Mouse (Mus musculus) kidney, adult 2 months (tissue): ENCODE results near the gene Ppp1r14b. TPM values are rescaled to one million over a fixed set of nuclear protein-coding genes. Genes with fewer than 3 reads are reported as not detected.

Experiments used
- DNase-seq: peaks from one replicate; pipeline ENCODE4 v3.0.0; 2021
- H3K27ac ChIP-seq: fragments of 200-500 bp; 2 replicates; pipeline ENCODE4 v1.5.1; 2012; ENCODE audit warnings: low read depth, low read length, control low read depth, inconsistent platforms; ENCODE audit not compliant: insufficient read depth
- H3K27me3 ChIP-seq: fragments of 200-500 bp; replicated peaks from 2 replicates; pipeline ENCODE4 v1.6.1; 2012; ENCODE audit warnings: mild to moderate bottlenecking, moderate library complexity, low read length, inconsistent platforms; ENCODE audit not compliant: control insufficient read depth, insufficient read depth
- H3K36me3 ChIP-seq: fragments of 200-500 bp; 2 replicates; pipeline ENCODE4 v1.6.1; 2012; ENCODE audit warnings: mild to moderate bottlenecking, moderate library complexity, low read length, inconsistent platforms; ENCODE audit not compliant: control insufficient read depth, insufficient read depth
- H3K4me1 ChIP-seq: fragments of 200-500 bp; 2 replicates; pipeline ENCODE4 v1.6.1; 2011; ENCODE audit warnings: low read length; ENCODE audit not compliant: control insufficient read depth, insufficient read depth
- H3K4me3 ChIP-seq: fragments of 200-500 bp; 2 replicates; pipeline ENCODE4 v1.5.1; 2011; ENCODE audit warnings: mild to moderate bottlenecking, low read depth, low read length, control low read depth; ENCODE audit not compliant: insufficient read depth
- CTCF ChIP-seq: fragments of 200-500 bp; conservative IDR thresholded peaks from 2 replicates; pipeline ENCODE4 v1.5.1; 2011; ENCODE audit warnings: low read depth, mild to moderate bottlenecking, control low read depth, low read length, moderate library complexity, mixed read lengths; ENCODE audit not compliant: insufficient read depth, insufficient read length
- POLR2A ChIP-seq: fragments of 200-500 bp; IDR thresholded peaks from one replicate; pipeline ENCODE4 v1.6.1; 2011; ENCODE audit warnings: low read depth, low read length, control low read depth
- WGBS: fragments of 180-500 bp; shearing (Covaris S2); methylation state at CpG from one replicate; pipeline ENCODE4 v1.1.7; 2018; 5-methylcytosine and 5-hydroxymethylcytosine counted together
- polyA plus RNA-seq: library from polyadenylated mRNA; depleted of rRNA; stranded (reverse); fragments of >200 nt; gene quantifications from 2 replicates; pipeline ENCODE4 v1.2.3, GENCODE M21; 2012

The Ppp1r14b gene
- polyA plus RNA-seq, 1 experiment: 55.3 TPM

- H3K36me3 ChIP-seq: no peaks in the 10 kb centered on the region
- TF ChIP-seq CTCF (no peak), POLR2A (no peak)
- no peaks in the 10 kb centered on the region for H3K27me3 ChIP-seq
- peak overlapping the region; percentile 93 for H3K27ac ChIP-seq
- peaks cover 14% of the 10 kb centered on the region; the same call in 1 of the 2 replicates for H3K4me1 ChIP-seq
- peak overlapping the region; percentile 91 for H3K4me3 ChIP-seq
- 27% methylated on average over 3 of the region's 3 CpGs for WGBS
- DNase-seq: peak; percentile 83
These were observed 22.1 kb upstream of the Ppp1r14b start for GRCm38 (mm10) chr19:6952712-6953037.

DNA sequence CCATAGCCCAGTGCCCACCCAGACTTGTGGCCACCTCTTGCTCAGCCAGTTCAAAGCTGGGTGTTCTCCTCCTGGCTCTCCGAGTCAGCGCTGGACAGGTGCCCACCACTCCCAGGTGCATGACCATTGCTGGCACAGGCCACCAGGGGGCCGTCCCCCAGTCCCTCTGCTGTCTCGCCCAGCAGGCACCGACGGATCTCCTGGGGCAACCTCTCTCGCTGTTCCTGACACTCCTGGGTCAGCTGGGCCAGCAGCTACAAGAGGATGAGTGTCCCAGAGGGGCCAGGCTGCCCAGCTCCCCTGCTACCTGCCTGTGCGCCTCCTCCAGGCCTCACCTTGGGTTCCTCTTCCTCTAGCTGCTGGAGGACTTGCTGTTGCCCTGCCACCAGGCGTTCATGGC lies 20.7 kb upstream of the Ppp1r14b start:
- TF ChIP-seq POLR2A (no peak), CTCF (peak; percentile 61)
- H3K36me3 ChIP-seq: no peaks in the 10 kb centered on the region
- H3K4me3 ChIP-seq: no peak overlapping the region
- WGBS: 26% methylated on average over 9 of the region's 9 CpGs
- H3K27ac ChIP-seq: no peak overlapping the region
- DNase-seq: peak; percentile 74
- peaks cover 14% of the 10 kb centered on the region; the same call in 1 of the 2 replicates for H3K4me1 ChIP-seq
- H3K27me3 ChIP-seq: no peaks in the 10 kb centered on the region

- DNase-seq: no peak
- no peaks in the 10 kb centered on the region for H3K27me3 ChIP-seq
- H3K4me3 ChIP-seq: no peak overlapping the region
- H3K36me3 ChIP-seq: no peaks in the 10 kb centered on the region
- TF ChIP-seq POLR2A: no peak
- TF ChIP-seq CTCF: no peak
- H3K4me1 ChIP-seq: peaks cover 10% of the 10 kb centered on the region; the same call in 1 of the 2 replicates
- WGBS: 88% methylated on average over 7 of the region's 7 CpGs
- no peak overlapping the region for H3K27ac ChIP-seq
These were observed 19.3 kb upstream of the Ppp1r14b start for GRCm38 (mm10) chr19:6955424-6955823.

- Histone ChIP-seq H3K27me3 (no peaks in the 10 kb centered on the region), H3K36me3 (no peaks in the 10 kb centered on the region), H3K4me1 (peaks cover 10% of the 10 kb centered on the region; the same call in 1 of the 2 replicates), H3K27ac (no peak overlapping the region), H3K4me3 (no peak overlapping the region)
- WGBS: 87% methylated on average over 10 of the region's 10 CpGs
- DNase-seq: no peak
- TF ChIP-seq POLR2A (no peak), CTCF (no peak)
These were observed 18.3 kb upstream of the Ppp1r14b start for GRCm38 (mm10) chr19:6956461-6956860.

GRCm38 (mm10) chr19:6968491-6969271 lies 6.1 kb upstream of the Ppp1r14b start:
- peak; percentile 62 for DNase-seq
- peak overlapping the region; percentile 81 for H3K4me3 ChIP-seq
- peaks cover 1% of the 10 kb centered on the region; the same call in 1 of the 2 replicates for H3K36me3 ChIP-seq
- H3K4me1 ChIP-seq: peaks cover 8% of the 10 kb centered on the region; the same call in 1 of the 2 replicates
- 5% methylated on average over 15 of the region's 15 CpGs for WGBS
- no peaks in the 10 kb centered on the region for H3K27me3 ChIP-seq
- TF ChIP-seq CTCF (no peak), POLR2A (no peak)
- 0 out of 2 replicates have a peak overlapping the region, but pooled peaks have one; percentile 13 for H3K27ac ChIP-seq

DNA sequence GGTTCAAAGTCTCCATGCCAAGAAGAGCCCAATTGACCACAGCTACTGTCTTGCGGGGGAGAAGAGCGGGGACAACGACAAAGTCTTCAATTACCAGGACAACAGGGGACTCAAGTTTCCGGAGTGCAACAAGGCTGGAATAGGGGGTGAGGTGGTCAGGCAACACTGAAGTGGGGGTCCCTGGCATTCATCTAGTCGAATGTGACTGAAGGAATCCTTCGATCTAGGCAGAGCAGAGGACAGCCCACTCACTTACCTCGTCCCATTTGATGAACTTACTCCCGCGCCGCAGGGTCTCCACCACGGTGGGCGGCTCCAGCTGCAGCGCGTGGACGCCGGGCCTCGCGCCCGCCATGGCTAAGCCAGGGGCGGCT lies 5.5 kb upstream of the Ppp1r14b start:
- Histone ChIP-seq H3K27ac (0 out of 2 replicates have a peak overlapping the region, but pooled peaks have one; percentile 37), H3K4me3 (peak overlapping the region; percentile 81), H3K4me1 (peaks cover 8% of the 10 kb centered on the region; the same call in 1 of the 2 replicates), H3K27me3 (no peaks in the 10 kb centered on the region), H3K36me3 (peaks cover 1% of the 10 kb centered on the region; the same call in 1 of the 2 replicates)
- WGBS: under 1% methylated on average over 20 of the region's 20 CpGs
- TF ChIP-seq CTCF (no peak), POLR2A (no peak)
- DNase-seq: no peak

- no peak for TF ChIP-seq POLR2A
- peak; percentile 63 for TF ChIP-seq CTCF
- Histone ChIP-seq H3K27ac (peak overlapping the region; percentile 37; the same call in 1 of the 2 replicates), H3K4me3 (peak overlapping the region; percentile 81), H3K27me3 (no peaks in the 10 kb centered on the region), H3K4me1 (peaks cover 8% of the 10 kb centered on the region; the same call in 1 of the 2 replicates), H3K36me3 (peaks cover 1% of the 10 kb centered on the region; the same call in 1 of the 2 replicates)
- peak; percentile 81 for DNase-seq
- 1% methylated on average over 54 of the region's 55 CpGs for WGBS
These were observed 4.9 kb upstream of the Ppp1r14b start for GRCm38 (mm10) chr19:6969665-6970381.
